Mouse (Mus musculus) c-Kit-negative CD71-positive TER-119-positive erythroid progenitor cells, embryonic 14.5 days (primary cell): ENCODE results near the gene Vmn1r2.
"Not testable (repeated sequence)": the region's sequence is repeated elsewhere in the genome, so short reads cannot be mapped to it uniquely, and the experiment has no call there.

Experiments
- DNase-seq: peaks from one replicate; pipeline ENCODE4 v3.0.0-alpha.2; 2013; ENCODE audit warnings: low read depth, low spot score

The Vmn1r2 gene

GRCm38 (mm10) chr4:3167020-3167419 lies at the start of gene Vmn1r2:
TSS of gene Vmn1r2 (plus strand) at chr4:3167320.
- not testable (repeated sequence) for DNase-seq

- not testable (repeated sequence) for DNase-seq
Measured at GRCm38 (mm10) chr4:3147926-3148325, 19.2 kb upstream of the Vmn1r2 start.

GRCm38 (mm10) chr4:3153320-3153719 lies 13.8 kb upstream of the Vmn1r2 start:
- not testable (repeated sequence) for DNase-seq

GRCm38 (mm10) chr4:3164429-3164828 lies 2.7 kb upstream of the Vmn1r2 start:
- not testable (repeated sequence) for DNase-seq

- DNase-seq = no peak
Measured at GRCm38 (mm10) chr4:3165046-3165445, 2.1 kb upstream of the Vmn1r2 start.

DNA sequence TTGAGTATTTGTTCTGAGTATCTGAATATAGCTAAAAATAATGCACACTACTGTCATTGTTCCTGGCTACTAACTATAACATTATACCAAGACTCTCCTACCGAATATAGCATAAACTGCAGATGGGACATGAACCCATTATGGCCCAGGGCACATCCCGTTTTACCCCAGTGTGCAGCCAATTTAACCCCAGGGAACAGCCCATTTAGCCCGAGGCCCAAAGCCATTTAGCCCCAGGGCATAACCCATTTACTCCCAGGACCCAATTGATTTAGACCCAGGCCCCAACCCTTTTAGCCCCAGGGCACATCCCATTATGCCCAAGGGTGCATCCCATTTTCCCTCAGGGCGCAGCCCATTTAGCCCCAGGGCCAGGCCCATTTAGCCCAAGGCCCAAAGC lies 7.5 kb downstream of the Vmn1r2 start:
- DNase-seq = not testable (repeated sequence)

GRCm38 (mm10) chr4:3175756-3176155 lies 8.6 kb downstream of the Vmn1r2 start:
- DNase-seq = not testable (repeated sequence)

- not testable (repeated sequence) for DNase-seq
Measured at GRCm38 (mm10) chr4:3176195-3176594, 9.1 kb downstream of the Vmn1r2 start.

GRCm38 (mm10) chr4:3176746-3177490 lies 9.8 kb downstream of the Vmn1r2 start:
- not testable (repeated sequence) for DNase-seq

GRCm38 (mm10) chr4:3185258-3185657 lies 18.1 kb downstream of the Vmn1r2 start, which contains the start of gene Vmn1r3:
TSS of gene Vmn1r3 (minus strand) at chr4:3185358.
- DNase-seq = not testable (repeated sequence)

DNA sequence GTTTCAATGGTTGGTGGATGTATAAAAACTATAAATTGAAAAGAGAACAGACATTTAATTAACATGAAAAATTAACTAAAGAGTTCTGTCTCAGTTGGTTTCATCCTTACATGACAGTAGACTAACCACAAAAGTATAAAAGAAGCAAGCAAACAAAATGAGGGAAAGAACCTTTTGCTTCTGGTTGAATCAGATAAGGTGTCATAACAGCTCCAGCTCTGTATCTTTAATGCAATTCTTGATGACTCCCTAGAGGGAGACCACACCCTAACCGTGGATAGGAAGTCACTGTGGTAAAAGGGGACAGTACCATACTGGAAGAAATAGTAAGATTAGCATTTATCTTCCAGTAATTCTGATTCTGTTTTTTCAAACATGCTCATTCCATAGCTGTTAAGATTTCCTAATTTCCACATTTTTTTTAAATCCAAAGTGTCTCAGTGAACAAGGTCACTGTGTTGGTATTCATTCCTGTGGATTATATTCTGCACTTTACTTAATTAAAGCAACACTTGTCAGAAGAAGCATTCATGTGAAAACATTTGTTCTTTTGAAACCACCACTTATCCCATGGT lies 42.6 kb downstream of the Vmn1r2 start:
- not testable (repeated sequence) for DNase-seq

DNA sequence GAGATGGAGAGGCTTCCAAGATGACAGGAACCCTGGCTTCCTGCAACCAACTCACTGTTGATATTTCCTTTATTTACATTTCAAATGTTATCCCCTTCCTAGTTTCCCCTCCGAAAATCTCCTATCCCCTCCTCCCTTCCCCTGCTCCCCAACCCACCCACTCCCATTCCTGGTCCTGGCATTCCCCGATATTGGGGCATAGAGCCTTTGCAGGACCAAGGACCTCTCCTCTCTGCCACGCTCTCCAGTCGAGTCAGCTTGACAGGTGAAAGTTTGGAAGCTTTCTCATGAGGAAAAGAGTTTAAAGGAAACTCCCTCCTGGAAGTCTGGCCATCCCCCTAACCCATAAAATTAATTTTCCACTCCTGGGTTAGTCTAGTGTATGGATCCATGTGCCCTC lies 46.2 kb downstream of the Vmn1r2 start:
- DNase-seq = not testable (repeated sequence)

GRCm38 (mm10) chr4:3216382-3216781 lies 49.3 kb downstream of the Vmn1r2 start:
- DNase-seq = not testable (repeated sequence)
